Comparison of ENCODE assay signal across 9 mouse cellular contexts in genomic region chr13:42680391-42680994, GRCm38 (mm10). TPM values are rescaled to one million over a fixed set of nuclear protein-coding genes. Genes with fewer than 3 reads are reported as not detected.
DNase-seq lines count a peak whose midpoint lies in the region; ATAC-seq and TF ChIP-seq lines count a peak whose summit lies in the region.
"Had no signal": no experiment of that assay in that cellular context is flagged by ENCODE, and none has a peak within 500 bp of the region (broad histone marks: within the 10 kb centered on the region; RNA-seq: fewer than 3 reads in every experiment).

TSS of gene Phactr1 (plus strand) at chr13:42680623.

- H3K9ac ChIP-seq in ES-Bruce4 (ENCODE audit: low read depth, poor library complexity, severe bottlenecking): no peak within 1 kb of the TSS
- no peak within 1 kb of the TSS; the same call in 1 of the 2 replicates for H3K9ac ChIP-seq in forebrain, embryonic 13.5 days
- H3K9ac ChIP-seq: limb, embryonic 15.5 days had no signal

- peak within 1 kb of the TSS; percentile 51 for H3K4me2 ChIP-seq in forebrain, embryonic 13.5 days
- H3K4me2 ChIP-seq: limb, embryonic 15.5 days had no signal

- no peak for TF ChIP-seq POLR2A in ES-Bruce4 (IDR thresholded peaks at IDR 0.05; ENCODE audit: insufficient read depth, low read length)

- no peaks in the 10 kb centered on the region for H3K27me3 ChIP-seq in ES-Bruce4 (ENCODE audit: control insufficient read depth, insufficient read depth, low read length, poor library complexity, severe bottlenecking)
- H3K27me3 ChIP-seq in forebrain, embryonic 13.5 days: no peaks in the 10 kb centered on the region

- H3K9me3 ChIP-seq in ES-Bruce4 (replicated peaks; ENCODE audit: control insufficient read depth, insufficient read depth, low read length, poor library complexity, severe bottlenecking): no peaks in the 10 kb centered on the region
- H3K9me3 ChIP-seq in forebrain, embryonic 13.5 days (replicated peaks): no peaks in the 10 kb centered on the region
- H3K9me3 ChIP-seq: limb, embryonic 15.5 days had no signal

- ATAC-seq in forebrain, embryonic 13.5 days: peak; percentile 82

- 3% methylated on average over 11 of the region's 11 CpGs for WGBS in forebrain, embryonic 13.5 days

- H3K4me1 ChIP-seq in ES-Bruce4 (ENCODE audit: control insufficient read depth, insufficient read depth, low read length): no peaks in the 10 kb centered on the region
- peaks cover 30% of the 10 kb centered on the region for H3K4me1 ChIP-seq in forebrain, embryonic 13.5 days
- H3K4me1 ChIP-seq: limb, embryonic 15.5 days had no signal

- no peak for TF ChIP-seq CTCF in ES-Bruce4 (IDR thresholded peaks at IDR 0.05; ENCODE audit: low read depth, low read length)

- H3K4me3 ChIP-seq in ES-Bruce4 (ENCODE audit: low read depth, low read length): no peak within 1 kb of the TSS
- H3K4me3 ChIP-seq in forebrain, embryonic 13.5 days: peak within 1 kb of the TSS; percentile 18
- H3K4me3 ChIP-seq: limb, embryonic 15.5 days had no signal

- peak within 1 kb of the TSS; percentile 51 for H3K27ac ChIP-seq in ES-Bruce4 (ENCODE audit: insufficient read depth, low read length)
- peak within 1 kb of the TSS; percentile 42; the same call in 1 of the 2 replicates for H3K27ac ChIP-seq in forebrain, embryonic 13.5 days
- H3K27ac ChIP-seq: limb, embryonic 15.5 days had no signal

- no peak for DNase-seq in heart, postnatal 4 days
- DNase-seq in heart, adult 18-20 months: no peak
- DNase-seq in left cerebral cortex, adult 8-10 months (ENCODE audit: low spot score in 2 of 2): peak in 1 of 2 experiments; percentile 56
- no peak for DNase-seq in c-Kit-positive CD71-positive TER-119-positive erythroid progenitor cells, embryonic 14.5 days (ENCODE audit: low spot score)
- no peak for DNase-seq in ovary, postnatal 10 days (ENCODE audit: low spot score)
- no peak for DNase-seq in heart, adult 9 months (ENCODE audit: low spot score in 2 of 2)

- no peaks in the 10 kb centered on the region for H3K36me3 ChIP-seq in ES-Bruce4 (ENCODE audit: control insufficient read depth, insufficient read depth, low read length, poor library complexity, severe bottlenecking)
- H3K36me3 ChIP-seq in forebrain, embryonic 13.5 days (ENCODE audit: poor library complexity, severe bottlenecking): no peaks in the 10 kb centered on the region
- H3K36me3 ChIP-seq: limb, embryonic 15.5 days had no signal

- TF ChIP-seq EP300 in ES-Bruce4 (IDR thresholded peaks at IDR 0.05; ENCODE audit: insufficient read depth, low read depth, low read length): no peak

RNA-seq across cellular contexts. Expression of gene Phactr1, which starts in this region (rescaled TPM):
- total RNA-seq in heart, postnatal 4 days (2021): 10 to 100 TPM; 11.2 to 12.2 TPM
- total RNA-seq in heart, adult 18-20 months (2021): 1 to 10 TPM; 4.8 TPM
- polyA plus RNA-seq in ES-Bruce4 (2011; ENCODE audit: insufficient read depth, insufficient read length, low read depth, missing spikeins): 0.96 and 1.9 TPM in 2 replicates
- 33.4 and 34.4 TPM in 2 replicates for polyA plus RNA-seq in forebrain, embryonic 13.5 days (2015; fragmentation: Nextera tagmentation; extraction: Ambion mirVana)
- 100 to 1,000 TPM; 515 to 570 (median 537) TPM for total RNA-seq in left cerebral cortex, adult 8-10 months (2022)

Comparison
In these comparisons a context has a peak if more than half of its experiments do, and no peak if none do; other contexts are left out.
1. RNA of gene Phactr1 (total RNA-seq): 515 to 570 TPM in left cerebral cortex, adult 8-10 months; 11.2 to 12.2 TPM in heart, postnatal 4 days and 4.8 TPM in heart, adult 18-20 months; every median in the first group is over 10 times any median in the second.
2. RNA of gene Phactr1 (polyA plus RNA-seq): 33.4 to 34.4 TPM in forebrain, embryonic 13.5 days; 0.96 to 1.9 TPM in ES-Bruce4; every median in the first group is over 10 times any median in the second.